Mouse (Mus musculus) heart, postnatal 14 days (tissue): ENCODE measurements around the gene Pxylp1. TPM values are rescaled to one million over a fixed set of nuclear protein-coding genes. Genes with fewer than 3 reads are reported as not detected.

Experiments used
- DNase-seq, 2 experiments: peaks; one replicate each; pipeline ENCODE4 v3.0.0; 2021 to 2022
- intact Hi-C: fragments of 180-260 bp; cut with DNase I; formaldehyde crosslinking; loops from one replicate; pipeline ENCODE4 v1.15.1; 2025
- total RNA-seq, 2 experiments: library from RNA; stranded (reverse); gene quantifications; 2 replicates each; pipeline ENCODE4 v1.2.3; 2021

Gene Pxylp1
- total RNA-seq, 2 experiments from 2014 or later: 17.4 to 20.9 TPM

- intact Hi-C loops: no loop called here
- DNase-seq: no peak
Measured at GRCm38 (mm10) chr9:96829682-96830081, 62.8 kb downstream of the Pxylp1 start.

- DNase-seq: no peak
Measured at GRCm38 (mm10) chr9:96828071-96828470, 64.4 kb downstream of the Pxylp1 start.

GRCm38 (mm10) chr9:96827002-96827785 is 65.3 kb downstream of the Pxylp1 start:
- intact Hi-C loops: no loop called here
- no peak for DNase-seq

More at GRCm38 (mm10) chr9:96828071-96828470, 64.4 kb downstream of the Pxylp1 start:
- intact Hi-C loops: no loop called here

- intact Hi-C loops: no loop called here
- no peak for DNase-seq
Measured at GRCm38 (mm10) chr9:96824857-96825256, 67.6 kb downstream of the Pxylp1 start.

DNA sequence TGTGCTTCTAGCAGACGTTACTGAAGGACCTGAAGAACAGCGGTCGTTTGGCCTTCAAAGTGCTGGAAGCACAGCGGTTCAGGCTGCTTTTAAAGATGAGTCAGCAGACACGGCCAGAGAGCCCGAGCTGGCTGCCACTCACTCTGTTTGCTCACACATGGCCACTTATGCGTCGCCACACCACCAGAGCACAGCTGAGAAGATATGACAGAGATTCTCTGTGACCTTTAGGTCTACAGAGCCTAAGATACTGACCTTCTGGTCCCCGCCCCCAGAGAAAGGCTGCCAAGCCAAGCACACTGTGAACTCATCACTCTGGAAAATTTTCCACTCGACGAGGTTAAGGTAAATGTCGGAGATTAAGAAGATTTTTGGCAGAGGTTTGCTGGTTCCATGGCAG is 68.4 kb downstream of the Pxylp1 start:
- intact Hi-C loops: no loop called here

GRCm38 (mm10) chr9:96823541-96823940 is 68.9 kb downstream of the Pxylp1 start:
- no peak for DNase-seq
- intact Hi-C loops: no loop called here

More for the DNA sequence above, 68.4 kb downstream of the Pxylp1 start:
- DNase-seq: no peak

GRCm38 (mm10) chr9:96823005-96823404 is 69.5 kb downstream of the Pxylp1 start:
- intact Hi-C loops: no loop called here

DNA sequence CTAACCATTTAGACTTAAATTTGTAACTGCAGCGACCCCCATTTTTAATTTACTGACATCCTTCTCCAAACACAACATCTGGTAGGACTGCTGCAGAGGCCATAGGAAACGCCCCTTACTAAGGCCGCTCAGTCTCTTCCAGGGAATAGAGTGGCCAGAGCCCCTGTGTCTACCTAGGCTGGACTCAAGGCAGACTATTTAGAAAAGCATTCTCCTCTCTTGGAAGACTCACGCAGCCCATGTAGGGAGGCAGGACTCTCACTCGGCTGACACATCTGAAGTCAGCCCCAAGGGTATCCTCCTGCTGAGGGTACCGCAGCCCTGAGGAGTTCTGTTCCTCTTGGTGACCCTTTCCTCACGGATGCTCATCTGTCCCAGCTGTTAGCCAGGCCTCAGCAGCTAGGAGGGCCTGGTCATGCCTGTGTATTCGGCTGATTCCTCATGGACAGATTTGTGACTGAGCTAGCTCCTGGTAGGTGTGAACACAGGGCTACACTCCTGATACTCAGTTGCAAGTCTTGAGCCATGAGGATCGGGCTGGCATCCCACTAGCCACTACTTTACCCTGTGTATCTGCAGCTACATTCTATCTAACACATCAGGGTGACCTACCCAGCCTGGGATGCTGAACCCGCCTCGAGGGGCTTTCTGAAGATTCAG is 73.5 kb downstream of the Pxylp1 start:
- DNase-seq: no peak
- intact Hi-C loops: loop anchor here (1.0 to 5.0 kb wide), 3 partner anchors 57 to 246 kb away; no protein-coding TSS in a partner anchor

More at GRCm38 (mm10) chr9:96823005-96823404, 69.5 kb downstream of the Pxylp1 start:
- no peak for DNase-seq

DNA sequence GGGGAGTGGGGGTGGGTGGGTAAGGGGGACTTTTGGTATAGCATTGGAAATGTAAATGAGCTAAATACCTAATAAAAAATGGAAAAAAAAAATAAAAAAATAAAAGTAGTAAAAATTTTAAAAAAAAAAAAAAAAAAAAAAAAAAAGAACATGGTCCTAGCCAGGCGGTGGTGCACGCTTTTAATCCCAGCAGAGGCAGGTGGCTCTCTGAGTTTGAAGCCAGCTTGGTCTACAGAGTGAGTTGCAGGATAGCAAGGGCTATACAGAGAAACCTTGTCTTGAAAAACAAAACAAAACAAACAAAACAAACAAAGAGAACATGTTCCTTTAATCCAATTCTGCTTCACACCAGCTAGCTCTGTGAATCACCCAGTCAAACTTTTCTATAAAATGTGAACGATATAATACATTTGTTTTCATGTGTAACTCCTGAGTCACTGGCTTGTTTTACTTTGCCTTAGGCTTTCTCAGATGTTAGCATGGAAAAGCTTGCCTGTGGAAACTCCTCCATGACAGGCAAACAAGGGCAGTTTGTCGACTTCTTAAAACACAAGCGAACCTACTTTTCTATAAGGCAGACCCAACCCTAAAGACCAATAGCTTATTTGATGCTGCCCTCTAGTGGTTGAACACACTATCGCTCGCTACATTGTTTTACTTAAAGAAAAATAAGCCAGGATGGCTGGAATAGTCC is 74.2 kb downstream of the Pxylp1 start:
- intact Hi-C loops: loop anchor here (2.0 to 5.0 kb wide), 2 partner anchors 56 to 245 kb away; no protein-coding TSS in a partner anchor
- peak; percentile 43 to 65 for DNase-seq

- intact Hi-C loops: no loop called here
Measured at GRCm38 (mm10) chr9:96811996-96812395, 80.5 kb downstream of the Pxylp1 start.

DNA sequence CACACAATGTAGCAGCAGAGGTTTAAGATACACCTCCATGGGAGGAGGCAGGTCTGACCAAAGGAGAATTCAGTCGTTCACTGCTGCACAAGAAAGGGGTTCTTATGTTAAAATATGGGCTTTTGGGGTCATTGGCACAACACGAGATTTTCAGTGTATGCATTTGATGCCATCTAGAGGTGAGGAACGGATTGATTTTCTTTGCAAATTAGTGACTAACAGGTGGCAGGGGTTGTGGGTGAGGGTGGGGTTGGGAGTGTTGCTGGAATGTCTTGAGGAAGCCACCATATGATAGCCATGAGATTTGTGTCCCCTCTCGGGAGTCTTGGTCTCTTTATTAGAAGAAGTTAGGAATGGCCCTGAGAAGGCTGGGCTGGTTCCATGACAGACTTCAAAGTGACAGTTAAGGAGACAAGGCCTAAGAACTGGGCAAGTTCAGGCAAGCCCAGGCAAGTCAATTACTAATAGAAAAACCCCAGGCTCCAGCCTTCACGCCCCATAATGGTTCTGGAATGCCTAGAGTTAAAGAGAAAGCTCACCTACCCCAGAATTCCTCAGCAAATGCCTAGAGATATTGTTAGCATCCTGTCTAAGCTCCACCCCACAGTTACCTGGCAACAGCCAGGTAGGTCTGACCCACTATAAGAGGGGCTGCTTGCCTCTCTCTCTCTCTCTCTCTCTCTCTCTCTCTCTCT is 92.2 kb downstream of the Pxylp1 start:
- no peak for DNase-seq
- intact Hi-C loops: no loop called here

More at GRCm38 (mm10) chr9:96811996-96812395, 80.5 kb downstream of the Pxylp1 start:
- no peak for DNase-seq

DNA sequence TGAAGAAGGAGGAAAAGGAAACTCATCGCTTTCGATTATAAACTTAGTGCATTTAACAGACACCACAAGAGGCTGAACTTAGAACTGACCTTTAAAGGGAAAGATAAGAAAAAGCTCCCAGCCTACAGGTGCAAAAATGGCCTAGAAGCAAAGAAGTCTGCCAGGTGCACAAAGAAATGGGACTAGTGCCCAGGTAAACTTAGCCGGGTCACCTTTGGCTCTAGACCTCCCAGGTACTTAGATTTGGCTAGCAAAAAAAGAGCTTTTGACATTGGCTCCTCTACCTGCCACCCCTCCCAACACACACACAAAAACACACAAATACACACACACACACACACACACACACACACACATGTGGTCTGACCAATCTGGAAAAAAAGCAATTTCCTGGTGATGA is 95.2 kb downstream of the Pxylp1 start:
- intact Hi-C loops: no loop called here
- no peak for DNase-seq

DNA sequence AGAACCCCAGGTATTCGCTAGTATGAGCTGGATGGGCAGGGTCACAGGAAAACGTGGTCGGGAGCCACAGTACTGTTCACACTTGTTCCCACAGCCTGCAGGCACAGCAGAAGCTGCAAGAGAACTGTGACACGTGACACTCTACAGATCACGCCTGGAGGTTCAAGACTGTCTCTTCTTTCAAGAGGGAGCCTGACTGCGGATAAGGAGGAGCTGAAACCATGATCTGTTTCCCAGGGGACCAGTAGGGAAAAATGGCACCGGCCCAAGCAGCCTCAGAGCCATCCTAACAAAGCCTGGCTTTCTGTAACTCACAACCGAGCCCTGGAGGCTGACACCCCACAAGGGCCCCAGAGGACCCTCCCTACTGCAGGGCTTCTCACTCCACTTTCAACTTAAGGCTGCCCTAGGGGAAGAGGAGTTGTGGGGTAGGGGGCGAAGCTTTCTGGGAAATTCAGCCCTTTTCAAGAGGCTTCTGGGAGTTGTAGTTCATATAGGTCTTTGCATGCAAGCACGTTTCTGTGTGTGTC is 97.0 kb downstream of the Pxylp1 start:
- intact Hi-C loops: no loop called here
- peak; percentile 21 to 42 for DNase-seq

DNA sequence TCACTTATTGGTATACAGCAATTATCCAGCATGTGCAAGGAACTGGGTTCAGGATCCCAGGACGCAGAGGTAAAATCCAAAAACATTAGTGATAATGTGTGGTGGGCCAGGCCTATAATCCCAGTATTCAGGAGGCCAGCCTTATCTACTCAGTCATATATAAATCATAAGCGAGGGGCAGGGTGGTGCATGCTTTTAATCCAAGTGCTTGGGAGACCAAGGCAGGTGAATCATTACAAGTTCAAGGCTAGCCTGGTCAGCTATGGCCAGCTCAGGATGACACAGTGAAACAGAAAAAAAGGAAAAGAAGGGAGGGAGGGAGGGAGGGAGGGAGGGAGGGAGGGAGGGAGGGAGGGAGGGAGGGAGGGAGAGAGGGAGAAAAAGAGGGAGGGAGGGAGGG is 97.9 kb downstream of the Pxylp1 start:
- intact Hi-C loops: no loop called here
- no peak for DNase-seq

GRCm38 (mm10) chr9:96792543-96792942 is 99.9 kb downstream of the Pxylp1 start:
- intact Hi-C loops: no loop called here
- no peak for DNase-seq

GRCm38 (mm10) chr9:96790389-96791007 is 102.0 kb downstream of the Pxylp1 start:
- no peak for DNase-seq
- intact Hi-C loops: no loop called here

DNA sequence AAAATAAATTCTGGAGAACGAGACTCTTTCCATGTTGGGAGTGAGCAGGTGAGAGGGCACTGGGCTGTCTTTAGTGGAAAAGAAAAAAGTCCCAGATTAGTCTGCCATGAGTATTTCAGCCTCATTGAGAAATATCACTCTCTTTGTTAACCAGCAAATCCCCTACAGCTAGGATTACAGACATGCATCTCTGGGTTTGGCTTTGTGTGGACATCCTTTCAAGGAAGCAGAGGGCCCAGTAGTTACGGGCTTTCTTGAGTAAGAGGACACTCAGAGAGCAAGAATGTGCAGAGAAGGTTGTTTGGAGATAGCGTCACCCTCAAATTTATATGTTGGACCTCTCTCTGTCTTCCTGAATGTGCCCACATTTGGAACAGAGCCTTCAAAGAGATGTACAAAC is 102.6 kb downstream of the Pxylp1 start:
- intact Hi-C loops: no loop called here
- DNase-seq: no peak

GRCm38 (mm10) chr9:96787797-96788196 is 104.7 kb downstream of the Pxylp1 start:
- no peak for DNase-seq
- intact Hi-C loops: no loop called here

GRCm38 (mm10) chr9:96785871-96786342 is 106.6 kb downstream of the Pxylp1 start:
- intact Hi-C loops: no loop called here
- DNase-seq: no peak

GRCm38 (mm10) chr9:96785187-96785586 is 107.3 kb downstream of the Pxylp1 start:
- DNase-seq: no peak
- intact Hi-C loops: no loop called here
